In genomic region chr2:58518517-58518916, GRCm38 (mm10) we compare ENCODE assay signal across 35 mouse cellular contexts. TPM values are rescaled to one million over a fixed set of nuclear protein-coding genes. Genes with fewer than 3 reads are reported as not detected.
DNase-seq lines count a peak whose midpoint lies in the region; ATAC-seq and TF ChIP-seq lines count a peak whose summit lies in the region.
"Had no signal": no experiment of that assay in that cellular context is flagged by ENCODE, and none has a peak within 500 bp of the region (broad histone marks: within the 10 kb centered on the region; RNA-seq: fewer than 3 reads in every experiment).

No protein-coding gene starts in this region.

- no peak overlapping the region for H3K4me2 ChIP-seq in heart, embryonic 15.5 days
- H3K4me2 ChIP-seq: embryonic facial prominence, embryonic 13.5 days; forebrain, embryonic 13.5 days; hindbrain, embryonic 13.5 days; intestine, embryonic 15.5 days; kidney, embryonic 15.5 days had no signal

- H3K27me3 ChIP-seq in heart, embryonic 15.5 days, result no peaks in the 10 kb centered on the region
- H3K27me3 ChIP-seq in kidney, adult 2 months (replicated peaks; ENCODE audit: control insufficient read depth, insufficient read depth, low read length), result no peaks in the 10 kb centered on the region
- H3K27me3 ChIP-seq: CH12.LX; embryonic facial prominence, embryonic 13.5 days; forebrain, embryonic 13.5 days; hindbrain, embryonic 13.5 days; intestine, embryonic 15.5 days; kidney, embryonic 15.5 days had no signal

- H3K27ac ChIP-seq in heart, embryonic 15.5 days, result peak overlapping the region; percentile 58
- no peak overlapping the region for H3K27ac ChIP-seq in kidney, adult 2 months (ENCODE audit: insufficient read depth, low read depth, low read length)
- H3K27ac ChIP-seq: embryonic facial prominence, embryonic 10.5 days; embryonic facial prominence, embryonic 13.5 days; forebrain, embryonic 10.5 days; forebrain, embryonic 13.5 days; hindbrain, embryonic 10.5 days; hindbrain, embryonic 13.5 days; intestine, embryonic 15.5 days; kidney, embryonic 15.5 days had no signal

- intact Hi-C loops in heart, postnatal 14 days (cut with DNase I), result no loop called here

- no peak overlapping the region for H3K9ac ChIP-seq in heart, embryonic 15.5 days
- H3K9ac ChIP-seq: embryonic facial prominence, embryonic 13.5 days; forebrain, embryonic 13.5 days; hindbrain, embryonic 13.5 days; intestine, embryonic 15.5 days; kidney, embryonic 15.5 days had no signal

- no peaks in the 10 kb centered on the region for H3K9me3 ChIP-seq in heart, embryonic 15.5 days (replicated peaks)
- H3K9me3 ChIP-seq: embryonic facial prominence, embryonic 10.5 days; embryonic facial prominence, embryonic 13.5 days; forebrain, embryonic 10.5 days; forebrain, embryonic 13.5 days; hindbrain, embryonic 10.5 days; hindbrain, embryonic 13.5 days; intestine, embryonic 15.5 days; kidney, embryonic 15.5 days had no signal

- peaks cover 80% of the 10 kb centered on the region for H3K4me1 ChIP-seq in heart, embryonic 15.5 days (replicated peaks)
- peaks cover 17% of the 10 kb centered on the region; the same call in 1 of the 2 replicates for H3K4me1 ChIP-seq in kidney, adult 2 months (ENCODE audit: control insufficient read depth, insufficient read depth, low read length)

- ATAC-seq in heart, embryonic 15.5 days (replicated peaks; ENCODE audit: insufficient number of reproducible peaks, insufficient read depth, low FRiP score, low read depth), result no peak
- ATAC-seq in erythroblast, adult 5-6 weeks (replicated peaks; ENCODE audit: low FRiP score, poor library complexity, severe bottlenecking), result no peak
- ATAC-seq: forebrain, embryonic 13.5 days; forebrain, embryonic 16.5 days; hindbrain, embryonic 16.5 days; intestine, embryonic 15.5 days had no signal

- no peak overlapping the region for H3K4me3 ChIP-seq in heart, embryonic 15.5 days
- H3K4me3 ChIP-seq in kidney, adult 2 months (ENCODE audit: insufficient read depth, low read depth, low read length), result no peak overlapping the region
- H3K4me3 ChIP-seq: embryonic facial prominence, embryonic 10.5 days; embryonic facial prominence, embryonic 13.5 days; forebrain, embryonic 10.5 days; forebrain, embryonic 13.5 days; hindbrain, embryonic 10.5 days; hindbrain, embryonic 13.5 days; intestine, embryonic 15.5 days; kidney, embryonic 15.5 days had no signal

- 83% methylated on average over 1 of the region's 1 CpGs for WGBS in heart, embryonic 15.5 days
- WGBS in kidney, adult 2 months, result 76% methylated on average over 1 of the region's 1 CpGs

- H3K36me3 ChIP-seq in heart, embryonic 15.5 days, result no peaks in the 10 kb centered on the region
- H3K36me3 ChIP-seq in kidney, adult 2 months (ENCODE audit: control insufficient read depth, insufficient read depth, low read length), result no peaks in the 10 kb centered on the region
- H3K36me3 ChIP-seq: G1E; hindbrain, embryonic 13.5 days; intestine, embryonic 15.5 days; kidney, embryonic 15.5 days had no signal

- TF ChIP-seq CTCF in kidney, adult 2 months (conservative IDR thresholded peaks at IDR 0.05; ENCODE audit: insufficient read depth, insufficient read length, low read depth, low read length), result no peak

- DNase-seq in heart, adult 11 months, result peak; percentile 42
- DNase-seq in heart, postnatal 14 days, result no peak
- no peak for DNase-seq in heart, postnatal 4 days
- peak; percentile 59 for DNase-seq in kidney, adult 2 months
- no peak for DNase-seq in kidney, adult 11 months
- peak; percentile 73 for DNase-seq in NIH3T3 (ENCODE audit: low read depth)
- DNase-seq: adrenal gland, adult 8-10 months; adrenal gland, postnatal 25 days; B cell, adult 2 months; cerebellum, adult 11-12 months; cerebellum, adult 8-10 months; cerebellum, postnatal 10 days; cerebellum, postnatal 36 days; embryo, embryonic 11 days; gastrocnemius, postnatal 14 days; heart, postnatal 10 days; kidney, adult 18-20 months had no signal

- TF ChIP-seq POLR2A in kidney, adult 2 months (IDR thresholded peaks at IDR 0.05; ENCODE audit: low read depth, low read length), result no peak

RNA-seq across cellular contexts. Expression of gene Acvr1, which starts 48.4 kb away (rescaled TPM):
- total RNA-seq in heart, postnatal 14 days (2021), result 10 to 100 TPM; 18.5 to 22.0 TPM
- polyA plus RNA-seq in heart, embryonic 15.5 days (2015; fragmentation: Nextera tagmentation; extraction: Ambion mirVana), result 8.6 and 8.8 TPM in 2 replicates
- total RNA-seq in heart, postnatal 4 days (2021), result 10 to 100 TPM; 35.3 to 36.0 TPM
- polyA plus RNA-seq in kidney, adult 2 months (2012; rRNA removed), result 5.6 and 6.3 TPM in 2 replicates
- 0.77 and 0.84 TPM in 2 replicates for total RNA-seq in erythroblast, adult 5-6 weeks (2015; ENCODE audit: low replicate concordance)
- total RNA-seq in erythroblast, adult 5-6 weeks (2017; ENCODE audit: low replicate concordance), result 2.8 TPM in 1 of 2 replicates, not detected in the other
- total RNA-seq: CH12.LX had no signal
- polyA plus RNA-seq: G1E had no signal

RNA-seq across cellular contexts. Expression of gene Upp2, which starts 48.6 kb away (rescaled TPM):
- 1 to 10 TPM; 2.4 to 2.9 TPM for total RNA-seq in heart, postnatal 14 days (2021)
- polyA plus RNA-seq in heart, embryonic 15.5 days (2015; fragmentation: Nextera tagmentation; extraction: Ambion mirVana), result 5.2 and 7.5 TPM in 2 replicates
- 1 to 10 TPM; 1.6 to 2.8 TPM for total RNA-seq in heart, postnatal 4 days (2021)
- polyA plus RNA-seq in kidney, adult 2 months (2012; rRNA removed), result 14.0 and 15.5 TPM in 2 replicates
- not detected in 2 replicates for total RNA-seq in erythroblast, adult 5-6 weeks (2015; ENCODE audit: low replicate concordance)
- not detected in 2 replicates for total RNA-seq in erythroblast, adult 5-6 weeks (2017; ENCODE audit: low replicate concordance)
- total RNA-seq: CH12.LX had no signal
- polyA plus RNA-seq: G1E had no signal

RNA-seq across cellular contexts. Expression of gene Gm17409, which starts 48.6 kb away (rescaled TPM):
- not detected for total RNA-seq in heart, postnatal 14 days (2021)
- polyA plus RNA-seq in heart, embryonic 15.5 days (2015; fragmentation: Nextera tagmentation; extraction: Ambion mirVana), result not detected in 2 replicates
- total RNA-seq in heart, postnatal 4 days (2021), result not detected
- not detected in 2 replicates for polyA plus RNA-seq in kidney, adult 2 months (2012; rRNA removed)
- not detected in 2 replicates for total RNA-seq in erythroblast, adult 5-6 weeks (2015; ENCODE audit: low replicate concordance)
- total RNA-seq in erythroblast, adult 5-6 weeks (2017; ENCODE audit: low replicate concordance), result 1.4 TPM in 1 of 2 replicates, not detected in the other
- total RNA-seq: adrenal gland, adult 8-10 months; adrenal gland, postnatal 25 days; CH12.LX; G1E; gastrocnemius, adult 18-20 months; gastrocnemius, postnatal 14 days; heart, postnatal 10 days had no signal
- polyA plus RNA-seq: brain, embryonic 14.5 days; cortical plate, adult 2 months; embryonic facial prominence, embryonic 10.5 days; embryonic facial prominence, embryonic 13.5 days; forebrain, embryonic 10.5 days; forebrain, embryonic 13.5 days; G1E; gonadal fat pad, adult 2 months; hindbrain, embryonic 10.5 days; hindbrain, embryonic 13.5 days; hindbrain, embryonic 16.5 days; intestine, embryonic 15.5 days; kidney, embryonic 15.5 days had no signal

Comparison
In these comparisons a context has a peak if more than half of its experiments do, and no peak if none do; other contexts are left out.
1. DNase-seq: peak in heart, adult 11 months (single experiment), kidney, adult 2 months (single experiment) and NIH3T3 (single experiment); none in heart, postnatal 14 days (0 of 2), heart, postnatal 4 days (single experiment) and kidney, adult 11 months (single experiment).
2. RNA of gene Acvr1, which starts 48.4 kb away (total RNA-seq): 35.3 to 36.0 TPM in heart, postnatal 4 days and 18.5 to 22.0 TPM in heart, postnatal 14 days; 0.77 to 2.8 TPM in erythroblast, adult 5-6 weeks; every median in the first group is over 4 times any median in the second.